Mouse (Mus musculus) brain, adult 2 months (tissue): ENCODE measurements at regions not wholly inside any gene's neighbourhood (a gene's known extent, or its start where the extent isn't known, plus 50 kb on each side); places are given as distances from the start of the nearest gene placed in this dataset.
A peak's percentile ranks its signal among the peaks of the same experiment; 100 is the strongest.

Experiments used
- DNase-seq: peaks from one replicate; pipeline ENCODE4 v3.0.0; 2011; ENCODE audit warnings: low read depth, low spot score

DNA sequence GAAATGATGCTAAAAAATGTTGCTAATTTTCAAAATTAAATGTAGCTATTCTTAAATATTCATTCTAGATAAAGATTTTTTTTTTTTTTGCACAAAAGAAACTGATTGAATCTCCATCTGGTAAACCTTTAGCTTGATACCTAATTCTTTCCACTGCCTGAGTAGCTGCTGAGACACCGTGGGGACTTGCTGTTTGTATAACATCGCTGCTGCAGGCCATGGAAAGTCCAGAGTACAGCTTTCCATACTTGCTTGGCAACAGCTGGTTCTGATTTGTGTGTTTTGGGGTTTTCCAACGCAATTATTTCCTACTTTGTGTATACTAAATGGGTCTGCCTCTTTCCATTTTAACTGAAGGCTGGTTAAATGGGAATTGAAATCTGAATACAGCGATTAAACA, 689.7 kb downstream of the Hdgfl1 start:
- peak; percentile 8 for DNase-seq

DNA sequence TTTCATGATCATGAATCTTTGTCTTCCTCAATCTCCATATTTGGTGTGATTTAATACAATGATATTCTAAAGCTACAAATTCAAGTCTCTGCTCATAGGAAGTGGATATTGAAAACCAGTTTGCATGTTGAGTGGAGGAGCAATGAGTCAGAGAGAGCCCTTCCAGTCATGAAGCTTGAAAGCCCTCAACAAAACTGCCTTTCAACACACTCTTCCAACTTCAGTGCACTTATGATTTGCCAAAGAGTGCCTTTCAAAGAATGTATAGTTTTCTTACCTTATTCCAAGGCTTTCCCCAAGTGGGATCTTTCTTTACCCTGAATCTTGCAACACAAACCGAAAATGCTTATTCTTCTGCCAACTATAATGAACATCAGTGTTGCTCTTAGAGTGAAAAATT, 690.6 kb downstream of the Hdgfl1 start:
- DNase-seq: no peak

DNA sequence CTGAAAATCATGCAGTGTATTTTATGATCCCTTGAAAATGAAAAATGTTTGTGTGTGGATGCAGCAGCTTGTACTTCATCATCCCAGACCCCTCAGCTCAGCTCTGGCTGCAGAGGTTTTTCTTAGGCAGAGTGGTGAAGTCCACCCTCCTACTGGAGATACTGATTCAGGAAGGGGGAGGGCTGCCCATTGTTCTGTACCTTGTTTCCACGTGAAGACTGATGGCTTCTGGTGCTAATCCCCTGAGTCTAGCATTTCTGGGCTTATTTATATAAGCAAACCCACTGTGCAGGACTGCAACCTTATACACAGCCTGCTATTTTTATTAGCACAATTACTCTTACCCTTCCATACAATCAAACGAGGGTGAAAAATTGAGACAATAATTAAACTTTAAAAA, 708.6 kb downstream of the Hdgfl1 start:
- no peak for DNase-seq

DNA sequence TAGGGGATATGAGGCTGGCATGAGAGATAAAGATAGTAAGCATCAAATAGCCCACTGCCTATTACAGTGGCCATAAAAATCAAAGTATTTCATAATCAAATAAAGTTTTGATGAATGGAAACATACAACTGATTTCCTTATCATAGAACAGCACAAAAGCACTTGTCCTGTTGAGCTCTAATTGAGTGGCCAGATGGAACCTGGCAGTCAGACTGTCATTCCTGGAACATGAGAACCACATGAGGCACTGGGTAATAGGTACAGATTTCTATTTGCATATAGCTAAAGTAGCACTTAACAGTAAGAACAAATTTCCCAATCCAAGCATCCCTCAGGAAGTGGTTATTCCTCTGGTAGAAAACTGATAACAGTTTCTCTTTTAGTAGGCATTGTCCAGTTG, 732.3 kb downstream of the Hdgfl1 start:
- no peak for DNase-seq

DNA sequence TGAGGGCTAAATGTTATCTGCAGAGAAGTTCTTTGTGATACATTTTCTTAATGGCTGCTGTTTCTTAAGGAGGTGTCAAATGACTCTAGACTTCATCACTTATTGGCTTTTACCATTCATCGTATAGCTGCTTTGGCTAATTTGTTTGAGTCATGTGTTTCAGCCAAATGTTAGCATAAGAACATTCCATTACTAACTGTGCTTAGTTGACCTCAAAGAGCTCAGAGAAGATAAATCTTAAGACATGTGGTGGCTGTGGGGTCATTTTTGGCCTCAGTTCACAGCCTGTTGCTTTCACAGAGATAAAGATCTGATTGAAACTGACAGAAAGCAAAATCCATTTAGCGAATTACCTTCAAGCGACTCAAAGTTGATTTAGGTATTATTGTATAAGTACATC, 743.6 kb downstream of the Hdgfl1 start:
- no peak for DNase-seq

DNA sequence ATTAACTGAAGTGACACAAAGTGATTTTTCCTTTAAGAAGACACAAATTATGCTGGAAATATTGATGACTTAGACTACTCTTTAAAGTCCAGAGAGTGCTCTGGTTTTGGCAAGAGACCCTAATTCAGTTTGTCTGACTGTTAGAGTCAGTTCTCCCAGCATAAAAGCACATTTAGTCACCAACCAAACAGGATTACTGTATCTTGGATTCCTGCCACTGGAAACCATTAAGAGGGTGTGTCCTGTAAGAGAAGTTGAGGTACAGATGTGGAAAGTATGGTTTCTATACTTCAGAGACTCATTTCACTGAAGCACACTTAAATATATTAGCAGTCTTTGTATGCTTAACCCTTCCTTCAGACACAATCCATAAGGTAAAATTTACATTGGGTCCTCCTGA, 745.3 kb downstream of the Hdgfl1 start:
- DNase-seq: no peak

DNA sequence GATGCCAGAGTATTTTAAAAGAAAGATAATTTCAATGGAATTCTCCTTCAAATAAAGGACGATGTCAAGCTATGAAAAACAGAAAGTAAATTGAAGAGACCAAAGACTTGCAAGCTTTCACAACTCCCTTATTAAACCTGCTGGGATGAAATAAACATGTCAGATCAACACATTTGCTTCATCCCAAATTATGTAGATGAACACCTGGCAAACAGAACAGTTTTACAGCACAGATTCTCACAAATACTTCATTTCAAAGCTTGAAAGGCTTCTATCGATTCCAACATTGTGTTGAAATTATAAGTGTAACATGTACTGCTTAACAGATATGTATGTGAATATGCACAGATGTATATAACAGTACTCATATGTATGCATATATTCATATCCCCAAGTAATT, 749.5 kb downstream of the Hdgfl1 start:
- DNase-seq: no peak

DNA sequence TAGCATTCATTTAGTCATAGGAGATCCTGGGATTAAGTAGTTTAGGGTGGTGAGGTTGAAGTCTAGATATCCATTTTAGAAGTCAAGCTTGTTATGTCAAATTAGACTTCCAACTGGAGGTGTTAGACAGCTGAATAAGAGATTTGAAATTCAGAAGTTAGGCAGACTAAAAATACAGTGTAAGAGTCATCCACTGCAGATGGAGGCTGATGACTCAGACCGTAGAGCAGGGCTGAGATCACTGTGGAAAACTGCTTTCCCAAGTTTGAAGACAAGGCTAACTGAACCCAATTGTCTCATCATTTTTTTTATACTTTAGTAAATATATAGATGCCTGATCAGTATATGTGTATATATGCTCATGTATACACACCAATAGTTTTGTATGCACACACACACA, 738.8 kb upstream of the Nrsn1 start:
- DNase-seq: peak; percentile 92

DNA sequence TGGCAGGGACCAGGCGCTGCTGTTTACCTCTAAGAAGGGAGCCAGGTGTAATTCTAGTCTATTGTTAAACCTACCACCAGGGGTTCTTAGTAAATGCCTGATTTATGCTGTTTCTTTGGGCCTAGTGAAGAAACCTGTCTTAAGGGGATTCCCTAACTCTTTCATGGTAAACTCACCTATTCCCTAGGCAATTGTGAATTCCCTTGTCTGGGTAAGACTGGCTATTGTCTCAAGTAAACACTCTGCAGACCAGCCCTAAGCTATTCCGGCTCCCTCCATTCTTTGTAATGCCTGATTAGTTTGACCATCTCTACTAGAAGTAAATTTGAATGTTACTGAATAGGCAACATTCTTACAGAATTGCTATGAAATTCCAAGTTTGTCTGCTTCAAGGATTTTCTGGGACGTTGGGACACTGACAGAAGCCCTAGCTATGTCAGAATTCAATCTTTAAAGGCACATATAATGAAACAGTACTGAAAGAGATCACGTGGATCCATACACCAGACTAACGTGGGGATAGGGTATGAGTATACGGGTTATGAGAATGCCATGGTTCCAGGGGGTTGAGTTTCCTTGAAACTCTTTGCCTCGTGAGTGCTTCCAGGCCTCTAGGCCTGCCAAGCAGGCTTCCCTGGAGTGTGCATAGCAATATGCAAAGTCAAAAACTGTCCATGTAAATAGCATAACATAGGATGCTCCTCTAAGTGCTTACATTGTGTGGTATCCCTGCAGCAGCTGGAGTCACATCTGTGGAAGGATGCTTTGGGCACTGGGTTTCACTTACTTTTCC, 734.7 kb upstream of the Nrsn1 start:
- DNase-seq: no peak

DNA sequence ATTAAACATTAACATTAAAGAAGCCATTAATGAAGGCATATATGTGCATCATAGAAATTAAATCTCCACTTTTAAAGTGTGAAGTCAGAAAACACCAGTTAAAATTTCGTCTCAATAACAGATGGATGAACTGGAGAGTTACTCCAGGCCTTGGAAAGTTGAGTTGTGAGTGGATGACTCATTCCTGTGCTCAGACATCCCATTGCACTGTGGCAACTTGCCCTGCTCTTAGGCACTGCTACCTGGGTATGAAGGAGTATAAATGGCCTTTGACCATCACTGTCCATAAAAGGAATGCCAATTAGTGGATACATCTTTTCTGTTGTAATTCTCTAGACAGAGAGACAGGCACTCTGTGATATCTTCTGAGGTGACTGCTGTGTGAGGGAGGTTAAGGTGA, 723.2 kb upstream of the Nrsn1 start:
- no peak for DNase-seq

DNA sequence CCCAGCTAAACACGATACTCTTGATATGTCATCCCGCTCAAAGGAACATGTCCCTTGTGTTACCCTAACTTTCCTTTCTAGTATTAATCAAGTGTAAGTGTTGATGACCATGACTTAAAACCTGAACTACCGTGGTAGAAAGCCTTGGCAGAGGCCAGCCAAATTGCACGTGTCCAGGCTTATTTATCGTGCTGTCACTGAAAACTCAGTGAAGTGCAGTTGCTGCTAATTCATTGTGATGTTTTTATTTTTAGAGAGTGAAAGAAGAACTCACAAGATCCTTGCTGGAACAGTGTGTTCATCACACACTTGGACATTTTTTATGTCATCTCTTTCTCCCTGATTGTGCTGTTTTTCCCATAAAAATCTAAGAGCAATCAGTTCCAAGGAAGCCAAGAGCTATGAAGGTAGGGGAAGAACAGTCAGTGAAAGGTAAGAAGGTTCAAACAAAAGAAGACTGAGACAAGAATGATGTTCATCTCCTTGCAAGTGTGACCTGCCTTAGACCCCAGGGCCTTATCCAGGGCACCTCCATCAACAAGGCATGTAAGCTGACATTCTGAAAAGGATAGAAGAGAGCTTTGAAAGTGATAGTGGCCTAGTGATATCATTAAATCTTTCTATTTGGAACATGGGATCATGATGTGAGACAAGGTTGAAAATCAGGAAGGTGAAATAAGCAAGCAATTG, 718.9 kb upstream of the Nrsn1 start:
- no peak for DNase-seq

DNA sequence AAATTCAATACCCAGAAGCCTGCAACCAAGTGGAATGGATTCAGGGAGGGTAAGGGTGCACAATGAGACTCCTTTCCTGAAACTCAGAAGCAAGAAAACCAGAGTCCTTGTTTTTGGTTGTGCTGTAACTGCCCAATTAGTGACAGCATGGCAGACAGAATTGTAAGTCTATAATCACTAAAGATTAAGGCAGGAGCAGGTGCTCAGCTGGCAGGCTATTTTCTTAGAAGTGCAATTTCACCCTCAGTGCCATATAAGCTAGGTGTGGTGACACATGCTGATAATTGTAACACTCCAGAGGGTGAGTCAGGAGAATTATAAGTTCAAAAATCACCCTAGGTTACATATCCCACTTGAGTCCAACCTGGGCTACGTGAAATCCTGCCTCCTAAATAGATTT, 714.2 kb upstream of the Nrsn1 start:
- DNase-seq: no peak

DNA sequence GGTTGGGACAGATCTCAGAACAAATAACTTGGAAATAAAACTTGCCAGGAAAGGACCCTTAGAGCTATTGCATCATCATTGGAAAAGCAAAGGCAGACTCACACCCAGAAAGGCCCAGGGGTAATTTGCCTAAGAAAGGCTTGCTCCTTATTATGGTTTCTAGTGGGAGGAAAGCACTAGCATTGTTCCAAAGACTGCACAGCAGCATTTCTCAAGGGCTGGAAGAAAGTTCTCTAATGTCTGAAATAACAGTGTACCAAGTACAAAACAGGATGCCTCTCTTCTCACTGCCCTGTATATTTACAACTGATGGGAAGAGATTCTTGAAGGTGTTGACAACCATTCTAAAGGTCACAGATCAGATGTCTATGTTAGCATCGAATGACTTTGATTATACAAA, 713.4 kb upstream of the Nrsn1 start:
- no peak for DNase-seq

DNA sequence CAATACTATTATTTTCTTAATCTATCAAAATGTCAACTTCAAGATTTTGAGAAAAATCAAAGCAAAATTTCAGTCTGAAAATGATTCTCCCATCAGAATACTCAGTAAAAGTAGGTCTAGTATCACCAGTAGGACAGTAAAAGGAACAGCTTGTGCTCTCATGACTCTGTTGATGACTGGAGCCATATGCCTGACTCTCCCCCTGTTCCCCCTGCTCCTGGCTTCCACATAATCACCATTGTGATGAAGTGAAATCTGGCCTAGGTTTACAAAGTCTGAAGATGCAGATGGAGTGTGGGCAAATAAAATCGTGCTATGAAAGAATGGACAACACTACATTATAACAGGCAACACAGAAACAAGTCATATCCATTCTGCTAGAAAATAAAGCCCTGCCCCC, 708.3 kb upstream of the Nrsn1 start:
- DNase-seq: peak; percentile 15

DNA sequence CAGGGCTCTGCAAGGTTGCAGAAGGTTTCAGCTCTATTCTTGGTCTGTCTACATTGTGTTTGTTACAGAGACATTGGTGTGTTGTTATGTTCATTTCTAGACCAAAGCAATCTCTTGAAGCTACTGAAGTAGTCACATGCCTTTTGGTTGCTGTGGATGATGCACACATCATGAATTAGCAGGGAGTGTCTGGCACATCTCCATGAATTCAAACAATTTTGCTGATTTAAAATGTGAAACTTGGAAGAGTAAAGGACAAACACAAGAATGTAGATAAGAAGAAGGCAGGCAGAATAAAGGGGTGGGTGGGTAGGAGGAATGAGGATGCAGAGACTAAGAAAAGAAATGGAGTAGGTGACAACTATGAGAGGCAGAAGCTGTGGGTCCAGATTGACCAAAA, 688.3 kb upstream of the Nrsn1 start:
- peak; percentile 64 for DNase-seq

DNA sequence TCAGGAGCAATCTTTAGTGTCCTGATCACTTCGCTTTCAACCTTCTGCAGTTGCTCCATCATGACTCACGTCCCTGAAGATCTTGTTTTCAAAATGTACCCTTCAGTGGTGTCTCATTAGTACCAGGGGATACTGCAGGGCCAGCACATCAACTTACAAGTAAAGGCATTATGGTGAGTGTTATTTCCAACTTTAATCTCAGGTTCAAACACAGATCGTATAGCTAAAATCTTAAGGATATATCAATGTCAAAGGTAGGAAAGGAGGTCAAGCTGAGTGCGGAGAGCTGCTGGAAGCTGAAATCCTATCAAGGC, 687.8 kb upstream of the Nrsn1 start:
- DNase-seq: no peak

DNA sequence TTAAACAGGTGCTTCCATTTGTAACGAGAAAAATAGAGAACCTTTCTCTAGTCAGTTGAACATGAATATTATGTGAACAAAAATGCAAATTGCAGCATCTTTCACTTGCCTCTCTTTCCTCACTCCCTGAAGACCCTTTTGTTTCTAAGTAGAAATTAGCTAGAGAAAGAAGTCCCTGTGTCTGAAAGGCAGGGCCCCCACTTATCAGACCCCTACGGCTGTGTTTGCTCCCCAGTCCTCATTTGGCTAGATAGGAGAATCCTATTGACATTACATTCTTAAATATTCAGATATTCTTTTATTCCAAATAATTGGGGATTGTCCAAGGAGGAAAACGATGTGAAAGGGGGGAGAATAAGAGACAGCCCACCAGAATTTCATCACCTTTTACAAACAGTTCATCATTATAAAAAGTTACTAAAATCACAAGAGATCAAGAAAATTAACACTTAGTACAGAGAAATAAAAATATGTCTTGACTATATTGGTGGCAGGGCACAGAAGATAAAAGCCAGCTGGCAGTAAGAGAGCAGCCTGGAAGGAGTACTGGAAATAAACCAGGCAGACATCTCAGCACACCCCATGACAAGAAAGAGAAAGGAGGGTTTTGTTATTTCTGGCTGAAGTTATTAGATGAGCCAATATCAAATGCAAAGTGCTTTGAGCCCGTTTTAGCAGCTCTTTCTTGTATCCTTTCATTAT, 687.3 kb upstream of the Nrsn1 start:
- DNase-seq: peak; percentile 64

DNA sequence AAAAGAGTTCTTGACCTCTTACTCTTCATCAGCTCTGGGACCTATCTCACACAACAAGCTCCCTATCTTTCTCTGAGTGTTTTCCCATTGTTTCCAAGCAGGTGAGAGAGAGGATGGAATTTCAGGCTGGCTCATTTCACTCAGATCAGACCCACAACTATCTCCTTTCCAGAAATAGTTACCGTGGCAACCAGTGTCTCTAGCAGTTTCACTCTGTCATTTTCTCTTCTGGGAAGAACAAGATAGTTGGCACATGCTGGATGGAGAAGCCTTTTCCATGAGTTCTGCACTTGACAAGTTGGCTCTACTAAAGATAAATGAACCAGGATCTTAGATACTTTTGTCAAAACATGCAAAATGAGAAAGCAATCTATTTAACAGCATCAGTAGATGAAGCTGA, 667.3 kb upstream of the Nrsn1 start:
- peak; percentile 51 for DNase-seq

DNA sequence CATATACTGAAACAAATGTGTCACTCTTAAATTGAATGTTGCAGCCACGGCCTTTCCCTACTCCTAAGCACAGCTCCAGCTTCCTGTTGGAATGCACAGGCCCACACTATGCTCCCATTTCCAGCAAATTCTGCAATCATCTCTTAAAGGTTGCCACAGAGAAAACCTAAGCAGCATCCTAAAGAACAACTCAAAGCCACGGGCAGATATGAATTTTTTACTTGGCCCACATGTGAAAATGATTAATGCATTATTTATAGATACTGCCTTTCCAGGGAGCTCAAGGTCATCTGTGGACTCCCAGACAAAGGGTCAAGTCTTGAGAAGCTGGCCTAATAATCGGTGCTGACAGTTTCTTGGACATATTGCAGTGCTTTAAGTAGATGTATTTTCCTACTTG, 663.5 kb upstream of the Nrsn1 start:
- DNase-seq: peak; percentile 19

DNA sequence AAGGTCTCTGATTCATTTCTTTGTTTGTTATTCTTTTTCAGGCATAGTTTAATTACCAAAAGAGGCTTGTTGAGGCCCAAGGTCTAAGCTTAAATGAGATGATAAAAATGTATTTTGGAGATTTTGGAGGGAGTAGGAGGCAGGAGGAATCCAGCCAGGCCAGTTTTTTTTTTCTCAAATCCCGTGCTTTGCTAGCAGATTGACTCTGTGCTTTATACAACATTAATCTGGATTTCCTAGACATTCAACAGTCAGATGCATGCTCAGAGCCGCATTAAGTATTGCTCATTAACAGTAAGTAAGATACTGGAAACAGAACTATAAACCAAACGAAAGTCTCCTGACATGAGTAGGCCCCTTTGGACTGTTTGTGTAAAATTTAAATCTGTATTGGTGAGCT, 662.9 kb upstream of the Nrsn1 start:
- DNase-seq: peak; percentile 26

DNA sequence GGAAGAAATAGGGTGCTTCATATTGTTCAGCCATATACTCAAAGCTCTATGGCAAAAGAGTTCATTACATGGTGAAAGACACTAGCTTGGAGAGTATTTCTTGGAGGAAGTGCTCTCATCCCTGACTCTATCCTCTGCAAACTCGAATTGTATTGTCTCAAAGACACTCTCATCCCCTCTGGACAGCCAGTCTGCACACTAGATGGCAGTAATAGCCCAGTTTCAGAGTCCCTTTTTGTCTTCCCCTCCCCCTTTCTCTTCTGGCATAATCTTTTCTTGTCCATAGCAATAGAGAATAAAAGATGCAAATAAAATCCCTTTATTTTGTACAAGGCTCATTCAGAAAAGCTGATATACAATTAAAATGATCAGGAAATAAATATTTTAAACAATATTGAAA, 662.5 kb upstream of the Nrsn1 start:
- DNase-seq: peak; percentile 89

DNA sequence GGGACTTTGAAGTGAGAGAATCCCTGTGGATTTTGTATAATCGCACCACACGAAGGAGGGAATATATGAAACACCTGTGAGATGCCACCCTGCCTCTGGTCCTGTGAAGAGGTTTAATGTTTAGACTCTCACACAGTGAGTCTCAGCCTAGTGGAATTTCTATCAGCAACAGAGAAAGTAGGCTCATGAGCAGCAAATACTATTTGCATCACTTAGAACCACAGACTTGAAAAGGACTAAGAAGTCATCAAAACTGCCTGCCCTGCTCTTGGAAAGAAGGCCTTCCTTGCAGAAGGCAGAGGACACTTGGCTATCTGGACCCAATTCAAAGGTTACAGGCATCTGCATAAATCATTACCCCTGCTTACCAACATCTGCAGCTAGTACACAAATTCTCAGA, 662.1 kb upstream of the Nrsn1 start:
- no peak for DNase-seq

DNA sequence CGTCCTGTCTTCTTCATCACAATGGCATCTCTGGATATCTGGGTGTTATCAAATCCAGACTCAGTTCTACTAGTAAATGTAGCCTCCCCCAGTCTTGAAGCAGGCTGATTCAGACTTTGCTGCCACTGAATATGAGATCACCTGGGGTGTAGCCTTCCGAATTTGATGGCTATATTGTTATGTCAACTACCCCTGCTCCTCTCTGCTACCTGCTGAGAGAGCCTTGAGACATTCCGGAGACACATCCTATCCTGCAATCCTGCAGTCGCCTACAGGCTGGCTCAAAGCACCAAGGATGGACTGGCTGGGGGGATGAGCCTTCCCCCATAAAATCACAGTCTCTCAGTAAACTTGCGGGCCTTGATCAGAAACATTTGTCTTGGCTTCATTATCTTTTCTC, 655.4 kb upstream of the Nrsn1 start:
- DNase-seq: no peak
